10 mouse cellular contexts compared by ENCODE assay signal in genomic region chr6:143143321-143143720, GRCm38 (mm10). TPM values are rescaled to one million over a fixed set of nuclear protein-coding genes. Genes with fewer than 3 reads are reported as not detected.
DNase-seq lines count a peak whose midpoint lies in the region; ATAC-seq and TF ChIP-seq lines count a peak whose summit lies in the region.
"Had no signal": no experiment of that assay in that cellular context is flagged by ENCODE, and none has a peak within 500 bp of the region (broad histone marks: within the 10 kb centered on the region; RNA-seq: fewer than 3 reads in every experiment).

No protein-coding gene starts in this region.

- TF ChIP-seq POLR2A in kidney, adult 2 months (IDR thresholded peaks at IDR 0.05; ENCODE audit: low read depth, low read length): no peak

- H3K36me3 ChIP-seq in heart, embryonic 16.5 days (ENCODE audit: control insufficient read depth, insufficient read depth): no peaks in the 10 kb centered on the region
- H3K36me3 ChIP-seq in forebrain, embryonic 15.5 days: no peaks in the 10 kb centered on the region
- H3K36me3 ChIP-seq in midbrain, embryonic 10.5 days: no peaks in the 10 kb centered on the region
- no peaks in the 10 kb centered on the region for H3K36me3 ChIP-seq in kidney, adult 2 months (ENCODE audit: control insufficient read depth, insufficient read depth, low read length)
- H3K36me3 ChIP-seq: G1E had no signal

- peak overlapping the region; percentile 71 for H3K4me2 ChIP-seq in heart, embryonic 16.5 days (ENCODE audit: low read depth, low read length)
- peak overlapping the region; percentile 65; the same call in 1 of the 2 replicates for H3K4me2 ChIP-seq in forebrain, embryonic 15.5 days (replicated peaks)

- ATAC-seq in heart, embryonic 16.5 days (replicated peaks; ENCODE audit: extremely low read depth, insufficient read depth, low FRiP score): no peak
- no peak for ATAC-seq in forebrain, embryonic 15.5 days (replicated peaks)

- peaks cover 4% of the 10 kb centered on the region; the same call in 1 of the 2 replicates for H3K9me3 ChIP-seq in heart, embryonic 16.5 days (replicated peaks; ENCODE audit: control insufficient read depth, low read length)
- no peaks in the 10 kb centered on the region for H3K9me3 ChIP-seq in forebrain, embryonic 15.5 days
- no peaks in the 10 kb centered on the region for H3K9me3 ChIP-seq in midbrain, embryonic 10.5 days (replicated peaks)

- no peak overlapping the region for H3K4me3 ChIP-seq in heart, embryonic 16.5 days (ENCODE audit: low read length)
- H3K4me3 ChIP-seq in forebrain, embryonic 15.5 days: no peak overlapping the region; the same call in 1 of the 2 replicates
- H3K4me3 ChIP-seq in midbrain, embryonic 10.5 days: 0 out of 2 replicates have a peak overlapping the region, but pooled peaks have one; percentile 53
- H3K4me3 ChIP-seq in kidney, adult 2 months (ENCODE audit: insufficient read depth, low read depth, low read length): no peak overlapping the region
- H3K4me3 ChIP-seq: erythroblast, embryonic 14.5 days had no signal

- no peak for TF ChIP-seq CTCF in kidney, adult 2 months (conservative IDR thresholded peaks at IDR 0.05; ENCODE audit: insufficient read depth, insufficient read length, low read depth, low read length)

- H3K4me1 ChIP-seq in heart, embryonic 16.5 days (ENCODE audit: control insufficient read depth, insufficient read depth, low read length): no peaks in the 10 kb centered on the region
- H3K4me1 ChIP-seq in forebrain, embryonic 15.5 days: no peaks in the 10 kb centered on the region
- peaks cover 8% of the 10 kb centered on the region for H3K4me1 ChIP-seq in midbrain, embryonic 10.5 days
- H3K4me1 ChIP-seq in kidney, adult 2 months (ENCODE audit: control insufficient read depth, insufficient read depth, low read length): peaks cover 15% of the 10 kb centered on the region; the same call in 1 of the 2 replicates

- WGBS in heart, embryonic 16.5 days: 78% methylated on average over 9 of the region's 9 CpGs
- 79% methylated on average over 9 of the region's 9 CpGs for WGBS in forebrain, embryonic 15.5 days
- 82% methylated on average over 9 of the region's 9 CpGs for WGBS in midbrain, embryonic 10.5 days
- WGBS in kidney, adult 2 months: 91% methylated on average over 9 of the region's 9 CpGs

- DNase-seq in heart, adult 8-10 months (ENCODE audit: low spot score): no peak
- peak; percentile 17 for DNase-seq in brain, adult 2 months (ENCODE audit: low read depth, low spot score)
- no peak for DNase-seq in midbrain, embryonic 10.5 days (ENCODE audit: low spot score)
- DNase-seq in urinary bladder, postnatal 4 days (ENCODE audit: low spot score in 2 of 2): no peak
- no peak for DNase-seq in adrenal gland, postnatal 4 days (ENCODE audit: low spot score in 2 of 2)
- DNase-seq in kidney, adult 2 months: no peak

- no peak overlapping the region for H3K9ac ChIP-seq in heart, embryonic 16.5 days (ENCODE audit: low read length)
- no peak overlapping the region for H3K9ac ChIP-seq in forebrain, embryonic 15.5 days (replicated peaks)

- no peak overlapping the region for H3K27ac ChIP-seq in heart, embryonic 16.5 days (ENCODE audit: low read length)
- no peak overlapping the region for H3K27ac ChIP-seq in forebrain, embryonic 15.5 days (replicated peaks)
- no peak overlapping the region for H3K27ac ChIP-seq in midbrain, embryonic 10.5 days (replicated peaks)
- no peak overlapping the region for H3K27ac ChIP-seq in kidney, adult 2 months (ENCODE audit: insufficient read depth, low read depth, low read length)

- no peaks in the 10 kb centered on the region for H3K27me3 ChIP-seq in heart, embryonic 16.5 days (ENCODE audit: control insufficient read depth, insufficient read depth, low read length)
- H3K27me3 ChIP-seq in forebrain, embryonic 15.5 days: no peaks in the 10 kb centered on the region
- peaks cover 4% of the 10 kb centered on the region; the same call in 1 of the 2 replicates for H3K27me3 ChIP-seq in midbrain, embryonic 10.5 days (ENCODE audit: low read depth, poor library complexity, severe bottlenecking)
- H3K27me3 ChIP-seq in kidney, adult 2 months (replicated peaks; ENCODE audit: control insufficient read depth, insufficient read depth, low read length): no peaks in the 10 kb centered on the region

RNA-seq across cellular contexts. Expression of gene Etnk1, which starts 23.7 kb away (rescaled TPM):
- polyA plus RNA-seq in heart, embryonic 16.5 days (2015; fragmentation: Nextera tagmentation; extraction: Ambion mirVana): 13.3 and 13.4 TPM in 2 replicates
- total RNA-seq in heart, adult 8-10 months (2022): 10 to 100 TPM; 26.4 to 29.2 (median 27.7) TPM
- 31.8 and 33.5 TPM in 2 replicates for polyA plus RNA-seq in forebrain, embryonic 15.5 days (2015; fragmentation: Nextera tagmentation; extraction: Ambion mirVana)
- polyA plus RNA-seq in midbrain, embryonic 10.5 days (2016; fragmentation: Nextera tagmentation; extraction: Ambion mirVana): 21.0 and 23.9 TPM in 2 replicates
- total RNA-seq in adrenal gland, postnatal 4 days (2021): 100 to 1,000 TPM; 102 to 108 TPM
- polyA plus RNA-seq in kidney, adult 2 months (2012; rRNA removed): 71.5 and 71.6 TPM in 2 replicates

RNA-seq across cellular contexts. Expression of gene C2cd5, which starts 43.4 kb away (rescaled TPM):
- polyA plus RNA-seq in heart, embryonic 16.5 days (2015; fragmentation: Nextera tagmentation; extraction: Ambion mirVana): 19.9 and 23.7 TPM in 2 replicates
- total RNA-seq in heart, adult 8-10 months (2022): 10 to 100 TPM; 13.3 to 15.3 (median 13.6) TPM
- polyA plus RNA-seq in forebrain, embryonic 15.5 days (2015; fragmentation: Nextera tagmentation; extraction: Ambion mirVana): 44.2 and 44.9 TPM in 2 replicates
- 35.8 and 40.8 TPM in 2 replicates for polyA plus RNA-seq in midbrain, embryonic 10.5 days (2016; fragmentation: Nextera tagmentation; extraction: Ambion mirVana)
- 10 to 100 TPM; 33.6 to 37.2 TPM for total RNA-seq in adrenal gland, postnatal 4 days (2021)
- 13.0 and 14.1 TPM in 2 replicates for polyA plus RNA-seq in kidney, adult 2 months (2012; rRNA removed)
